Comparison of ENCODE assay signal across 9 mouse cellular contexts in the genomic region with DNA sequence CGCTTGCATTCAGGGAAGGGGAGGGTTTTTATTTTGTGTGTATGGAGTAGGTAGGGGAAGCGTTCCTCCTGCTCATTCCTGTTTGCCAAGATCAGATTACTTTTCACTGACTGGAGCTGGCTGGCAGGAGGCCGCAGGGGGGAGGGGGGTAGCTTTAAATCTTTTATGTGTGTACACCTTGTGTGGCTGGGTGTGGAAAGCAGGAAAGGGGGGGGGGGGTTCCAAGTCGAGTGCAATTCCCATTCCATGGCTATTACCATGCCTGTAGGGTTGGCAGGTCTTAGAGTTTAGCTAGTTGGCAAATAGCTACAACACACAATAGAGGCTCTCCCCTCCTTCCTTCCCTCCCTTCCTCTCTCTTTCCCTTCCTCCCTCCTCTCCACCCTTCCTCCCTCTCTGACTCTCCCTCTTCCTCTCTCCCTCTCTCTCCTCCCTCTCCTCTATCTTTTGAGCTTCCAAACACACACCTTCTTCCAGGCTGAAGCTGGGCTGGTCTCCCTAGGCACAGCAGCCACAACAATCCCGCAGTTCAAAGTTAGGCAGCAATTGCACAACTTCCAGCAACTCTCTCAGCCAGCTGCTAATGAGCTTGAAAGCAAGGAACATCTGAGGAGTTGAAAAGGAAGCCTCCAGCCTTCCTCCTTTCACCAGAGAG. TPM values are rescaled to one million over a fixed set of nuclear protein-coding genes. Genes with fewer than 3 reads are reported as not detected.
DNase-seq lines count a peak whose midpoint lies in the region; ATAC-seq lines count a peak whose summit lies in the region.
"Had no signal": no experiment of that assay in that cellular context is flagged by ENCODE, and none has a peak within 500 bp of the region (broad histone marks: within the 10 kb centered on the region; RNA-seq: fewer than 3 reads in every experiment).

TSS of gene Rassf9 (plus strand) at position 416 of the 655 bp plus-strand sequence.

- no peaks in the 10 kb centered on the region for H3K27me3 ChIP-seq in heart, embryonic 15.5 days
- no peaks in the 10 kb centered on the region for H3K27me3 ChIP-seq in kidney, embryonic 16.5 days (ENCODE audit: insufficient read depth, low read length)

- peak; percentile 77 for ATAC-seq in heart, embryonic 15.5 days (replicated peaks; ENCODE audit: insufficient number of reproducible peaks, insufficient read depth, low FRiP score, low read depth)
- ATAC-seq in kidney, embryonic 16.5 days (ENCODE audit: low FRiP score, low TSS enrichment) = peak; percentile 94

- H3K27ac ChIP-seq in heart, embryonic 15.5 days = peak within 1 kb of the TSS; percentile 62
- H3K27ac ChIP-seq in kidney, embryonic 16.5 days (ENCODE audit: low read length) = peak within 1 kb of the TSS; percentile 88

- no peak within 1 kb of the TSS for H3K9ac ChIP-seq in heart, embryonic 15.5 days
- peak within 1 kb of the TSS; percentile 75 for H3K9ac ChIP-seq in kidney, embryonic 16.5 days (replicated peaks; ENCODE audit: low read length)

- H3K9me3 ChIP-seq in heart, embryonic 15.5 days (replicated peaks) = no peaks in the 10 kb centered on the region
- no peaks in the 10 kb centered on the region for H3K9me3 ChIP-seq in kidney, embryonic 16.5 days (ENCODE audit: low read length)

- peak within 1 kb of the TSS; percentile 25 for H3K4me3 ChIP-seq in heart, embryonic 15.5 days
- H3K4me3 ChIP-seq in kidney, embryonic 16.5 days (ENCODE audit: low read length) = peak within 1 kb of the TSS; percentile 55

- 11% methylated on average over 5 of the region's 5 CpGs for WGBS in heart, embryonic 15.5 days
- WGBS in kidney, embryonic 16.5 days = 0% methylated on average over 5 of the region's 5 CpGs

- DNase-seq in urinary bladder, postnatal 25 days (ENCODE audit: low spot score) = peak; percentile 13
- DNase-seq in urinary bladder, adult 2 months (ENCODE audit: low spot score) = no peak
- peak; percentile 59 to 78 for DNase-seq in lung, postnatal 4 days
- peak; percentile 6 to 33 for DNase-seq in urinary bladder, postnatal 36 days (ENCODE audit: low spot score in 2 of 2)
- DNase-seq in right cerebral cortex, postnatal 4 days = no peak
- no peak for DNase-seq in gastrocnemius, postnatal 14 days

- 0 out of 2 replicates have a peak, but pooled peaks cover 5% of the 10 kb centered on the region for H3K4me1 ChIP-seq in heart, embryonic 15.5 days (replicated peaks)
- H3K4me1 ChIP-seq in kidney, embryonic 16.5 days (ENCODE audit: insufficient read depth, low read length) = peaks cover 12% of the 10 kb centered on the region; the same call in 1 of the 2 replicates

- peak within 1 kb of the TSS; percentile 30 for H3K4me2 ChIP-seq in heart, embryonic 15.5 days
- H3K4me2 ChIP-seq in kidney, embryonic 16.5 days (replicated peaks; ENCODE audit: low read depth, low read length) = peak within 1 kb of the TSS; percentile 53

- H3K36me3 ChIP-seq in heart, embryonic 15.5 days = no peaks in the 10 kb centered on the region
- no peaks in the 10 kb centered on the region for H3K36me3 ChIP-seq in kidney, embryonic 16.5 days (ENCODE audit: insufficient read depth, low read length)

- intact Hi-C loops in gastrocnemius, postnatal 14 days (cut with DNase I; ENCODE audit: low total_unique reads) = no loop called here

RNA-seq across cellular contexts. Expression of gene Rassf9, which starts in this region (rescaled TPM):
- polyA plus RNA-seq in urinary bladder, adult 2 months (2012; rRNA removed) = 2.6 and 2.7 TPM in 2 replicates
- polyA plus RNA-seq in heart, embryonic 15.5 days (2015; fragmentation: Nextera tagmentation; extraction: Ambion mirVana) = 2.2 and 2.4 TPM in 2 replicates
- 8.3 and 8.6 TPM in 2 replicates for polyA plus RNA-seq in kidney, embryonic 16.5 days (2015; fragmentation: Nextera tagmentation; extraction: Ambion mirVana)
- 1 to 10 TPM; 2.0 to 2.3 TPM for total RNA-seq in gastrocnemius, postnatal 14 days (2021)
- total RNA-seq: MEL had no signal

Comparison
In these comparisons a context has a peak if more than half of its experiments do, and no peak if none do; other contexts are left out.
1. DNase-seq: peak in urinary bladder, postnatal 25 days (single experiment), lung, postnatal 4 days (2 of 2) and urinary bladder, postnatal 36 days (2 of 2); none in urinary bladder, adult 2 months (single experiment), right cerebral cortex, postnatal 4 days (single experiment) and gastrocnemius, postnatal 14 days (single experiment).